Mouse (Mus musculus): ENCODE data around the gene Rsph3b. TPM values are rescaled to one million over a fixed set of nuclear protein-coding genes. Genes with fewer than 3 reads are reported as not detected.
A peak's percentile ranks its signal among the peaks of the same experiment; 100 is the strongest.
"Not testable (repeated sequence)": the region's sequence is repeated elsewhere in the genome, so short reads cannot be mapped to it uniquely, and the experiment has no call there.

Rsph3b gene
- polyA plus RNA-seq, 1 experiment from 2014 or later = 41.6 TPM

- H3K27ac ChIP-seq (replicated peaks); H3K4me3 ChIP-seq; DNase-seq (ENCODE audit: low spot score); H3K9me3 ChIP-seq (replicated peaks); H3K27me3 ChIP-seq (ENCODE audit: low read depth, poor library complexity, severe bottlenecking); H3K36me3 ChIP-seq; H3K4me1 ChIP-seq: not testable (repeated sequence)
- 91% methylated on average over 7 of the region's 7 CpGs for WGBS
These were observed 28.1 kb downstream of the Rsph3b start for GRCm38 (mm10) chr17:6920351-6920894.

- not testable (repeated sequence) for DNase-seq (ENCODE audit: low spot score); H3K4me1 ChIP-seq; H3K4me3 ChIP-seq; H3K27ac ChIP-seq (replicated peaks); H3K36me3 ChIP-seq; H3K9me3 ChIP-seq (replicated peaks); H3K27me3 ChIP-seq (ENCODE audit: low read depth, poor library complexity, severe bottlenecking)
- WGBS = 91% methylated on average over 3 of the region's 3 CpGs
These were observed 29.1 kb downstream of the Rsph3b start for GRCm38 (mm10) chr17:6919388-6919787.

DNA sequence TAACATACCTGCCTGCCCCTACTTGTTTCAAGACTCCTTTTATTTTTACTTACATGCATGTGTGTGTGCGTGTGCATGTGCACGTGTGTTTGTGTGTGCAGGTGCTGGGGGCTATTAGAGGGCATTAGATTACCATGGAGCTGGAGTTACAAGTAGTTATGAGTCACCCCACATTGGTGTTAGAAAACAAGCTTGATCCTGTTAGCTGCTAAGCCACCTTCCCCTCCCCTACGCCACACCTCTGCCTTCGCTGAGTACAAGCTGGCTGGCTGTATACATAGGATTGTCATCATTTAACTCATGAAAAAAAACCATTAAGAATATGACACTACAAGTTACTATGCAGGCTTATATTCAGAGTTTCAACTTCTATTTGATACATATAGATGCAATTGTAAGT lies 33.2 kb downstream of the Rsph3b start:
- not testable (repeated sequence) for H3K4me3 ChIP-seq; H3K9me3 ChIP-seq (replicated peaks); DNase-seq (ENCODE audit: low spot score); H3K36me3 ChIP-seq; H3K4me1 ChIP-seq; H3K27ac ChIP-seq (replicated peaks); H3K27me3 ChIP-seq (ENCODE audit: low read depth, poor library complexity, severe bottlenecking)
- 96% methylated on average over 4 of the region's 4 CpGs for WGBS

GRCm38 (mm10) chr17:6914066-6914465 lies 34.4 kb downstream of the Rsph3b start:
- not testable (repeated sequence) for H3K4me3 ChIP-seq; H3K4me1 ChIP-seq; H3K9me3 ChIP-seq (replicated peaks); H3K27me3 ChIP-seq (ENCODE audit: low read depth, poor library complexity, severe bottlenecking); DNase-seq (ENCODE audit: low spot score); H3K36me3 ChIP-seq; H3K27ac ChIP-seq (replicated peaks)
- 87% methylated on average over 2 of the region's 6 CpGs for WGBS

DNA sequence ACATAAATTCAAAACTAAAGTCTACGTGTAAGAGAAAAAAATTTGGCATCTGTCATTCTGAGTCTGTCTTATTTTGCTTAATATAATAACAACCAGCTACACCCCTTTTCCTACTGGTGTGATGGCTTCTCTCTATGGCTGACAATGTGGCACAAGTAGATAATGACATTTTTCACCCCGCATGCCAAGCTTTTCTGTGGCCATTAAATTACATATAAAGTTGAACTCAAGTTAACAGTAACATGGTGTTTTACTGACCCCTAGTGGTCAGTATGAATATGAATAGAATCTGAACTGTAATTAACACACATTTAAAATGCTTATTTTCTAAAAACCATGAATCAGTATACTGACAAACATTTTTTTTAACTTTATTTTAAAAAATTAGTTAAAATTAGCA lies 48.1 kb downstream of the Rsph3b start:
- H3K27me3 ChIP-seq (ENCODE audit: low read depth, poor library complexity, severe bottlenecking); H3K27ac ChIP-seq (replicated peaks); H3K4me3 ChIP-seq; DNase-seq (ENCODE audit: low spot score); H3K36me3 ChIP-seq; H3K9me3 ChIP-seq (replicated peaks); H3K4me1 ChIP-seq: not testable (repeated sequence)
- 94% methylated on average over 1 of the region's 2 CpGs for WGBS

DNA sequence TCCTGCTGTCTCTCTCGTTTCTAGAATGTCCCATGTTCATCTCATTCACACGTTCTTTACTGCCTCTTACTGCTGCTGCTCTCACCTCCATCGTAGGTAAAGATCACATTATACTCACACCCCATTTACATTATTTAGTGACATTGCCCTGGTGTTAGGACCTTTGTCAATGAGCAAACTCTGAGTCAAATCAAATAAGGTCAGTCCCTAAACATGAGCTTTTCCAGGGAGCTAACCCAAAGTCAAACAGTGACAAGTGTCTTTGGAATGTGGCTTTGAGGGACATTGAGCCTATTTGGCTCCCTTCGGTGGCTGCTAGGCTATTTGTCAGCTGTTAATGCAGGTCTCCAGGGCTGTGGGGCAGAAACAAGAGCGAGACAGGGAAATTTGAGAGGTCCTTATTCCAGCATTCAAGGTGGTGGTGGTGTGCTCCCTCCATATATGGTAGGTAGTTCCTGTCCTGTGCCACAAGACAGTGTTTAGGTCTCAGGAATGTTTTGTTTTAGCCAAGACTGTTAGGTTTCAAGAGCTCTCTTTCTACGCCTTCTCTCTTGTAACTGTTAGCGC lies 50.4 kb downstream of the Rsph3b start:
- H3K4me1 ChIP-seq; H3K4me3 ChIP-seq; H3K36me3 ChIP-seq; H3K27me3 ChIP-seq (ENCODE audit: low read depth, poor library complexity, severe bottlenecking); DNase-seq (ENCODE audit: low spot score); H3K27ac ChIP-seq (replicated peaks); H3K9me3 ChIP-seq (replicated peaks): not testable (repeated sequence)
- 65% methylated on average over 7 of the region's 7 CpGs for WGBS

- no peak overlapping the region for H3K27ac ChIP-seq (replicated peaks)
- no peaks in the 10 kb centered on the region for H3K36me3 ChIP-seq
- 60% methylated on average over 4 of the region's 4 CpGs for WGBS
- H3K4me3 ChIP-seq = no peak overlapping the region
- no peaks in the 10 kb centered on the region for H3K9me3 ChIP-seq (replicated peaks)
- DNase-seq (ENCODE audit: low spot score) = peak; percentile 12
- no peaks in the 10 kb centered on the region for H3K4me1 ChIP-seq
- no peaks in the 10 kb centered on the region for H3K27me3 ChIP-seq (ENCODE audit: low read depth, poor library complexity, severe bottlenecking)
These were observed 51.7 kb downstream of the Rsph3b start for GRCm38 (mm10) chr17:6896756-6897155.

- Histone ChIP-seq H3K27me3 (ENCODE audit: low read depth, poor library complexity, severe bottlenecking) (no peaks in the 10 kb centered on the region), H3K27ac (replicated peaks) (no peak overlapping the region), H3K36me3 (no peaks in the 10 kb centered on the region), H3K9me3 (replicated peaks) (no peaks in the 10 kb centered on the region), H3K4me1 (no peaks in the 10 kb centered on the region), H3K4me3 (no peak overlapping the region)
- DNase-seq (ENCODE audit: low spot score) = no peak
- 85% methylated on average over 10 of the region's 10 CpGs for WGBS
These were observed 55.1 kb downstream of the Rsph3b start for GRCm38 (mm10) chr17:6893332-6893731.

DNA sequence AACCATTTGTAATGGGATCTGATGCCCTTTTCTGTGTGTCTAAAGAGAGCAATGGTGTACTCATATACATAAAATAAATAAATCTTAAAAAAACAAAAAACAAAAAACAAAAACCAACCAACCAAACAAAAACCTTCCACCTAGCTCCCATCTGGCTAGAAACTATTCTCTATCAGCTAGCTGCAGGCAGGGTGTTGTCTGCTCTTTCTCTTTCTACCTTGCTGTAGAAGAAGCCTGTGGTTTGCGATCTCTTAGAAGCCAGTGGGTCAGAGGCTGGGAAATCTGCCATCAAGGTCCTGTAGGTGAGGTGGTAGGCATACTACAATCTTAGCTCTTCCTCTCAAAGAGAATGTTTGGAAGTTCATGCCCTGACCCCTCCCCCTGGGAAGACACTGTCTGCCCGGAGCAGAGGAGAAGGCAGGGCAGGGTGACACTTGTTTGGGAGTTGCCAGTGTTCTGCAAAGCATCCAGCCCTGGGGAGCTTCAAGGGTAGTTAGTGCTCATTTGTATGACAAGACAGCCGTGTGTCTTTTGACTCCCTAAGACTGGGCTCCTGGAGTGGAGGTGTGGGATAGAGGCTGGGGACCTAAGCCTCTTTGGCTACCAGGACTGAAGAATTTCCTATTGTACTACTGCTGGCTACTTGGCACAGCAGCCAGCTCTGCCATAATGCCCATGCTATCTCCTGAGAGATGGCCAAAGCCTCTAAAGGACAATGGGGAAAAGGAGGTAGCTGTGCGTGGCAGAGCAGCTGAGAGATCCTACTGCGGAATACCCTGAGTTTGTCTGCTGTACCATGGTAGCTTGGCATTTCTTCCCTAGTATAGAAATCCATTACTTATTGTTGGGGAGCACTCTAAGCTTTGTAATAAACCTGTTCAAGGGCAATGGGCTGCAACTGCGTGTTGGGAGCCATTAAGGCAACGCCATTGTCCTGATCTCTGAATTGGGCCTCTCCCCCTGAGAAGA lies 56.2 kb downstream of the Rsph3b start:
- no peak overlapping the region for H3K27ac ChIP-seq (replicated peaks)
- H3K27me3 ChIP-seq (ENCODE audit: low read depth, poor library complexity, severe bottlenecking) = no peaks in the 10 kb centered on the region
- 74% methylated on average over 7 of the region's 7 CpGs for WGBS
- DNase-seq (ENCODE audit: low spot score) = no peak
- H3K9me3 ChIP-seq (replicated peaks) = no peaks in the 10 kb centered on the region
- H3K36me3 ChIP-seq = no peaks in the 10 kb centered on the region
- no peaks in the 10 kb centered on the region for H3K4me1 ChIP-seq
- no peak overlapping the region for H3K4me3 ChIP-seq

DNA sequence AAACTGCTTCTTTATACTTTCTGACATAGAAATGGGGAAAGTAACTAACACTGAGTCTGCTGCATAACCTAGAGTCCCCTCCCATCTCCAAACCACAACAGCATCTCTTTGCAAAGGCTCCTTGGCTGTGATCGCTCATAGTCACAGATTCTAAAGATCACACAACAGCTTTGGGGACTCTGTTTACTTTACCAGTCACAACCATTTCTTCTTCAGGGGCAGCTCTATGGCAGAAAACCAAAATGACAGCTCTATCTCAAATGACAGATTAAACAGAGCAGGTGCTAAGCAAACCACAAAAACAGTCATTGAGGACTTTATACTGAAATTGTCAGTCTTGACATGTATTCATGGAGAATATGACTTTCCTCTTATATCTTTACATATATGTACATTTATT lies 62.0 kb downstream of the Rsph3b start:
- Histone ChIP-seq H3K4me1 (peaks cover 5% of the 10 kb centered on the region; the same call in 1 of the 2 replicates), H3K27me3 (ENCODE audit: low read depth, poor library complexity, severe bottlenecking) (no peaks in the 10 kb centered on the region), H3K9me3 (replicated peaks) (no peaks in the 10 kb centered on the region), H3K36me3 (no peaks in the 10 kb centered on the region), H3K27ac (replicated peaks) (no peak overlapping the region), H3K4me3 (no peak overlapping the region)
- DNase-seq (ENCODE audit: low spot score) = no peak
- 86% methylated on average over 1 of the region's 1 CpGs for WGBS

GRCm38 (mm10) chr17:6884531-6884930 lies 64.0 kb downstream of the Rsph3b start:
- Histone ChIP-seq H3K4me1 (peaks cover 5% of the 10 kb centered on the region; the same call in 1 of the 2 replicates), H3K4me3 (no peak overlapping the region), H3K36me3 (no peaks in the 10 kb centered on the region), H3K9me3 (replicated peaks) (no peaks in the 10 kb centered on the region), H3K27me3 (ENCODE audit: low read depth, poor library complexity, severe bottlenecking) (no peaks in the 10 kb centered on the region), H3K27ac (replicated peaks) (no peak overlapping the region)
- no peak for DNase-seq (ENCODE audit: low spot score)
- WGBS = 89% methylated on average over 1 of the region's 1 CpGs

- 93% methylated on average over 6 of the region's 6 CpGs for WGBS
- no peak for DNase-seq (ENCODE audit: low spot score)
- Histone ChIP-seq H3K9me3 (replicated peaks) (no peaks in the 10 kb centered on the region), H3K27ac (replicated peaks) (no peak overlapping the region), H3K4me1 (peaks cover 5% of the 10 kb centered on the region; the same call in 1 of the 2 replicates), H3K27me3 (ENCODE audit: low read depth, poor library complexity, severe bottlenecking) (no peaks in the 10 kb centered on the region), H3K4me3 (no peak overlapping the region), H3K36me3 (no peaks in the 10 kb centered on the region)
These were observed 67.2 kb downstream of the Rsph3b start for GRCm38 (mm10) chr17:6881306-6881705.

GRCm38 (mm10) chr17:6871421-6871820 lies 77.1 kb downstream of the Rsph3b start:
- Histone ChIP-seq H3K4me3 (no peak overlapping the region), H3K27me3 (ENCODE audit: low read depth, poor library complexity, severe bottlenecking) (peaks cover 12% of the 10 kb centered on the region; the same call in 1 of the 2 replicates), H3K4me1 (peaks cover 23% of the 10 kb centered on the region), H3K36me3 (no peaks in the 10 kb centered on the region), H3K27ac (replicated peaks) (no peak overlapping the region), H3K9me3 (replicated peaks) (peaks cover 10% of the 10 kb centered on the region; the same call in 1 of the 2 replicates)
- DNase-seq (ENCODE audit: low spot score) = no peak
- 89% methylated on average over 2 of the region's 2 CpGs for WGBS
